Mouse (Mus musculus) lung, postnatal 0 days (tissue): ENCODE measurements at regions not wholly inside any gene's neighbourhood (a gene's known extent, or its start where the extent isn't known, plus 50 kb on each side); places are given as distances from the start of the nearest gene placed in this dataset.

Source experiments
- CTCF ChIP-seq: IDR thresholded peaks from 2 replicates; pipeline ENCODE4 v1.5.1; 2016; ENCODE audit warnings: antibody characterized with exemption, mild to moderate bottlenecking
- EP300 ChIP-seq: IDR thresholded peaks from 2 replicates; pipeline ENCODE4 v1.6.1; 2016; ENCODE audit warnings: antibody characterized with exemption, mild to moderate bottlenecking, control low read depth

GRCm38 (mm10) chr2:159446434-159446833 lies 651.8 kb downstream of the Dhx35 start:
- no peak for TF ChIP-seq CTCF
- TF ChIP-seq EP300 = no peak
